Mouse (Mus musculus) embryo, embryonic 11.5 days (tissue): ENCODE results near the gene Ntsr1.

Source experiments
- DNase-seq: peaks from one replicate; pipeline ENCODE4 v3.0.0-alpha.2; 2012; ENCODE audit warnings: low read depth, low spot score

The Ntsr1 gene

GRCm38 (mm10) chr2:180508455-180509115 lies 8.8 kb downstream of the Ntsr1 start:
- no peak for DNase-seq

- DNase-seq = no peak
These were observed 11.1 kb downstream of the Ntsr1 start for GRCm38 (mm10) chr2:180510867-180511266.

GRCm38 (mm10) chr2:180511875-180512661 lies 12.3 kb downstream of the Ntsr1 start:
- no peak for DNase-seq

GRCm38 (mm10) chr2:180513019-180513418 lies 13.2 kb downstream of the Ntsr1 start:
- DNase-seq = no peak

GRCm38 (mm10) chr2:180513835-180514234 lies 14.1 kb downstream of the Ntsr1 start:
- DNase-seq = no peak

- DNase-seq = no peak
These were observed 21.9 kb downstream of the Ntsr1 start for GRCm38 (mm10) chr2:180521437-180522221.

GRCm38 (mm10) chr2:180522825-180523224 lies 23.0 kb downstream of the Ntsr1 start:
- no peak for DNase-seq

GRCm38 (mm10) chr2:180527447-180527846 lies 27.7 kb downstream of the Ntsr1 start:
- no peak for DNase-seq

GRCm38 (mm10) chr2:180527883-180528282 lies 28.1 kb downstream of the Ntsr1 start:
- no peak for DNase-seq

- no peak for DNase-seq
These were observed 30.4 kb downstream of the Ntsr1 start for GRCm38 (mm10) chr2:180530130-180530529.

GRCm38 (mm10) chr2:180530584-180530983 lies 30.8 kb downstream of the Ntsr1 start:
- DNase-seq = no peak

- no peak for DNase-seq
These were observed 32.1 kb downstream of the Ntsr1 start for GRCm38 (mm10) chr2:180531671-180532385.

- DNase-seq = no peak
These were observed 32.7 kb downstream of the Ntsr1 start for GRCm38 (mm10) chr2:180532386-180532995.

GRCm38 (mm10) chr2:180533237-180533636 lies 33.5 kb downstream of the Ntsr1 start:
- no peak for DNase-seq

GRCm38 (mm10) chr2:180543675-180544074 lies 43.9 kb downstream of the Ntsr1 start:
- no peak for DNase-seq

GRCm38 (mm10) chr2:180545046-180545445 lies 45.3 kb downstream of the Ntsr1 start:
- no peak for DNase-seq

- no peak for DNase-seq
These were observed 47.8 kb downstream of the Ntsr1 start for GRCm38 (mm10) chr2:180547384-180548106.

- no peak for DNase-seq
These were observed 52.6 kb downstream of the Ntsr1 start for GRCm38 (mm10) chr2:180552340-180552739.

GRCm38 (mm10) chr2:180555219-180555618 lies 55.4 kb downstream of the Ntsr1 start:
- DNase-seq = no peak

GRCm38 (mm10) chr2:180556470-180556869 lies 56.7 kb downstream of the Ntsr1 start:
- DNase-seq = no peak

GRCm38 (mm10) chr2:180560245-180560644 lies 60.5 kb downstream of the Ntsr1 start:
- DNase-seq = no peak
